Mouse (Mus musculus): ENCODE measurements around the gene Pglyrp1. TPM values are rescaled to one million over a fixed set of nuclear protein-coding genes. Genes with fewer than 3 reads are reported as not detected.

The Pglyrp1 gene
- polyA plus RNA-seq, 1 experiment from 2014 or later, result 155 TPM

GRCm38 (mm10) chr7:18878691-18879090, 7.6 kb downstream of the Pglyrp1 start:
- H3K27ac ChIP-seq (ENCODE audit: low read depth, low read length), result no peak overlapping the region
- H3K4me3 ChIP-seq (ENCODE audit: low read depth, low read length), result no peak overlapping the region
- ATAC-seq, result no peak
- no peak overlapping the region for H3K9ac ChIP-seq (ENCODE audit: low read depth, low read length)
- no peaks in the 10 kb centered on the region for H3K9me3 ChIP-seq (ENCODE audit: control insufficient read depth)
- no peaks in the 10 kb centered on the region for H3K27me3 ChIP-seq (replicated peaks; ENCODE audit: control insufficient read depth, insufficient read depth, low read length)
- WGBS, result 74% methylated on average over 7 of the region's 7 CpGs
- no peak for TF ChIP-seq CTCF (IDR thresholded peaks at IDR 0.05; ENCODE audit: low read depth)
- no peaks in the 10 kb centered on the region for H3K36me3 ChIP-seq (ENCODE audit: control insufficient read depth, insufficient read depth)
- H3K4me2 ChIP-seq (replicated peaks; ENCODE audit: low read depth), result no peak overlapping the region
- H3K4me1 ChIP-seq (replicated peaks; ENCODE audit: control insufficient read depth, insufficient read depth, low read length), result no peaks in the 10 kb centered on the region

- peak; percentile 88 for ATAC-seq
- TF ChIP-seq CTCF (IDR thresholded peaks at IDR 0.05; ENCODE audit: low read depth), result peak; percentile 12; the same call in 1 of the 2 replicates
- 0 out of 2 replicates have a peak, but pooled peaks cover 4% of the 10 kb centered on the region for H3K36me3 ChIP-seq (ENCODE audit: control insufficient read depth, insufficient read depth)
- peak overlapping the region; percentile 50; the same call in 1 of the 2 replicates for H3K9ac ChIP-seq (ENCODE audit: low read depth, low read length)
- H3K9me3 ChIP-seq (ENCODE audit: control insufficient read depth), result no peaks in the 10 kb centered on the region
- H3K27me3 ChIP-seq (replicated peaks; ENCODE audit: control insufficient read depth, insufficient read depth, low read length), result no peaks in the 10 kb centered on the region
- H3K4me1 ChIP-seq (replicated peaks; ENCODE audit: control insufficient read depth, insufficient read depth, low read length), result no peaks in the 10 kb centered on the region
- H3K4me3 ChIP-seq (ENCODE audit: low read depth, low read length), result peak overlapping the region; percentile 21
- H3K4me2 ChIP-seq (replicated peaks; ENCODE audit: low read depth), result peak overlapping the region; percentile 57
- peak overlapping the region; percentile 75 for H3K27ac ChIP-seq (ENCODE audit: low read depth, low read length)
- 26% methylated on average over 9 of the region's 9 CpGs for WGBS
Observed at GRCm38 (mm10) chr7:18883991-18884744, 13.0 kb downstream of the Pglyrp1 start.

GRCm38 (mm10) chr7:18884745-18885422, 13.8 kb downstream of the Pglyrp1 start:
- Histone ChIP-seq H3K9ac (ENCODE audit: low read depth, low read length) (peak overlapping the region; percentile 50; the same call in 1 of the 2 replicates), H3K4me1 (replicated peaks; ENCODE audit: control insufficient read depth, insufficient read depth, low read length) (no peaks in the 10 kb centered on the region), H3K36me3 (ENCODE audit: control insufficient read depth, insufficient read depth) (peaks cover 9% of the 10 kb centered on the region; the same call in 1 of the 2 replicates), H3K27me3 (replicated peaks; ENCODE audit: control insufficient read depth, insufficient read depth, low read length) (no peaks in the 10 kb centered on the region), H3K27ac (ENCODE audit: low read depth, low read length) (peak overlapping the region; percentile 75), H3K9me3 (ENCODE audit: control insufficient read depth) (no peaks in the 10 kb centered on the region), H3K4me2 (replicated peaks; ENCODE audit: low read depth) (peak overlapping the region; percentile 57), H3K4me3 (ENCODE audit: low read depth, low read length) (peak overlapping the region; percentile 21)
- TF ChIP-seq CTCF (IDR thresholded peaks at IDR 0.05; ENCODE audit: low read depth), result no peak
- no peak; the same call in 1 of the 2 replicates for ATAC-seq
- WGBS, result 32% methylated on average over 13 of the region's 13 CpGs

- no peaks in the 10 kb centered on the region for H3K9me3 ChIP-seq (ENCODE audit: control insufficient read depth)
- H3K4me1 ChIP-seq (replicated peaks; ENCODE audit: control insufficient read depth, insufficient read depth, low read length), result no peaks in the 10 kb centered on the region
- TF ChIP-seq CTCF (IDR thresholded peaks at IDR 0.05; ENCODE audit: low read depth), result no peak
- H3K36me3 ChIP-seq (ENCODE audit: control insufficient read depth, insufficient read depth), result peaks cover 12% of the 10 kb centered on the region
- H3K9ac ChIP-seq (ENCODE audit: low read depth, low read length), result no peak overlapping the region
- no peak for ATAC-seq
- H3K27me3 ChIP-seq (replicated peaks; ENCODE audit: control insufficient read depth, insufficient read depth, low read length), result no peaks in the 10 kb centered on the region
- H3K4me2 ChIP-seq (replicated peaks; ENCODE audit: low read depth), result no peak overlapping the region
- 95% methylated on average over 1 of the region's 1 CpGs for WGBS
- no peak overlapping the region for H3K4me3 ChIP-seq (ENCODE audit: low read depth, low read length)
- H3K27ac ChIP-seq (ENCODE audit: low read depth, low read length), result no peak overlapping the region
Observed at GRCm38 (mm10) chr7:18886963-18887362, 15.8 kb downstream of the Pglyrp1 start.

- Histone ChIP-seq H3K36me3 (ENCODE audit: control insufficient read depth, insufficient read depth) (peaks cover 12% of the 10 kb centered on the region), H3K9me3 (ENCODE audit: control insufficient read depth) (no peaks in the 10 kb centered on the region), H3K4me2 (replicated peaks; ENCODE audit: low read depth) (no peak overlapping the region), H3K9ac (ENCODE audit: low read depth, low read length) (no peak overlapping the region), H3K27me3 (replicated peaks; ENCODE audit: control insufficient read depth, insufficient read depth, low read length) (0 out of 2 replicates have a peak, but pooled peaks cover 4% of the 10 kb centered on the region), H3K4me1 (replicated peaks; ENCODE audit: control insufficient read depth, insufficient read depth, low read length) (0 out of 2 replicates have a peak, but pooled peaks cover 4% of the 10 kb centered on the region), H3K27ac (ENCODE audit: low read depth, low read length) (no peak overlapping the region), H3K4me3 (ENCODE audit: low read depth, low read length) (no peak overlapping the region)
- TF ChIP-seq CTCF (IDR thresholded peaks at IDR 0.05; ENCODE audit: low read depth), result no peak
- WGBS, result 95% methylated on average over 8 of the region's 8 CpGs
- ATAC-seq, result no peak
Observed at GRCm38 (mm10) chr7:18890848-18891247, 19.7 kb downstream of the Pglyrp1 start.
